Mouse (Mus musculus) spleen, adult 2 months (tissue): ENCODE data around the gene Cluap1.

Experiments used
- CTCF ChIP-seq: fragments of 200-500 bp; IDR thresholded peaks from 2 replicates; pipeline ENCODE4 v1.5.1; 2011; ENCODE audit warnings: mild to moderate bottlenecking, inconsistent platforms; ENCODE audit not compliant: insufficient read depth, insufficient read length, insufficient replicate concordance; ENCODE audit errors: extremely low read depth
- POLR2A ChIP-seq: fragments of 200-500 bp; IDR thresholded peaks from 2 replicates; pipeline ENCODE4 v1.6.1; 2011; ENCODE audit warnings: low read depth, low read length, inconsistent platforms

GRCm38 (mm10) chr16:3965534-3965933, 56.9 kb downstream of the Cluap1 start:
- TF ChIP-seq CTCF: no peak
- TF ChIP-seq POLR2A: no peak
